Mouse (Mus musculus): ENCODE results near the gene Lemd1.
"Not testable (repeated sequence)": the region's sequence is repeated elsewhere in the genome, so short reads cannot be mapped to it uniquely, and the experiment has no call there.

Lemd1 gene

GRCm38 (mm10) chr1:132245010-132245409, 53.8 kb downstream of the Lemd1 start:
- in situ Hi-C loops (cut with MboI, MseI): no loop called here

- in situ Hi-C loops (cut with MboI, MseI): no loop called here
These were observed 54.9 kb downstream of the Lemd1 start for GRCm38 (mm10) chr1:132246137-132246536.

GRCm38 (mm10) chr1:132246641-132247040, 55.4 kb downstream of the Lemd1 start:
- in situ Hi-C loops (cut with MboI, MseI): no loop called here

GRCm38 (mm10) chr1:132254467-132254866, 63.2 kb downstream of the Lemd1 start:
- in situ Hi-C loops (cut with MboI, MseI): no loop called here

GRCm38 (mm10) chr1:132260331-132260730, 69.1 kb downstream of the Lemd1 start:
- in situ Hi-C loops (cut with MboI, MseI): no loop called here

- in situ Hi-C loops (cut with MboI, MseI): no loop called here
These were observed 69.8 kb downstream of the Lemd1 start for GRCm38 (mm10) chr1:132261058-132261457.

- in situ Hi-C loops (cut with MboI, MseI): no loop called here
These were observed 72.4 kb downstream of the Lemd1 start for GRCm38 (mm10) chr1:132263618-132264017.

GRCm38 (mm10) chr1:132264577-132264976, 73.3 kb downstream of the Lemd1 start:
- in situ Hi-C loops (cut with MboI, MseI): no loop called here

- in situ Hi-C loops (cut with MboI, MseI): no loop called here
These were observed 74.1 kb downstream of the Lemd1 start for GRCm38 (mm10) chr1:132265211-132265859.

GRCm38 (mm10) chr1:132265936-132266335, 74.7 kb downstream of the Lemd1 start:
- in situ Hi-C loops (cut with MboI, MseI): no loop called here

- in situ Hi-C loops (cut with MboI, MseI): no loop called here
These were observed 75.7 kb downstream of the Lemd1 start for GRCm38 (mm10) chr1:132266791-132267557.

GRCm38 (mm10) chr1:132267959-132268358, 76.7 kb downstream of the Lemd1 start:
- in situ Hi-C loops (cut with MboI, MseI): no loop called here

- in situ Hi-C loops (cut with MboI, MseI): no loop called here
These were observed 77.3 kb downstream of the Lemd1 start for GRCm38 (mm10) chr1:132268418-132269060.

- in situ Hi-C loops (cut with MboI, MseI): no loop called here
These were observed 80.0 kb downstream of the Lemd1 start for GRCm38 (mm10) chr1:132271237-132271636.

- in situ Hi-C loops (cut with MboI, MseI): no loop called here
These were observed 85.5 kb downstream of the Lemd1 start for GRCm38 (mm10) chr1:132276694-132277093.

GRCm38 (mm10) chr1:132277124-132277523, 85.9 kb downstream of the Lemd1 start:
- in situ Hi-C loops (cut with MboI, MseI): no loop called here

GRCm38 (mm10) chr1:132280636-132281035, 89.4 kb downstream of the Lemd1 start:
- in situ Hi-C loops (cut with MboI, MseI): not testable (repeated sequence)

GRCm38 (mm10) chr1:132281523-132282176, 90.4 kb downstream of the Lemd1 start:
- in situ Hi-C loops (cut with MboI, MseI): no loop called here

GRCm38 (mm10) chr1:132282177-132282536, 90.9 kb downstream of the Lemd1 start:
- in situ Hi-C loops (cut with MboI, MseI): no loop called here

GRCm38 (mm10) chr1:132283018-132283417, 91.8 kb downstream of the Lemd1 start:
- in situ Hi-C loops (cut with MboI, MseI): no loop called here

- in situ Hi-C loops (cut with MboI, MseI): no loop called here
These were observed 95.5 kb downstream of the Lemd1 start for GRCm38 (mm10) chr1:132286735-132287134.

- in situ Hi-C loops (cut with MboI, MseI): no loop called here
These were observed 96.2 kb downstream of the Lemd1 start for GRCm38 (mm10) chr1:132287445-132287844.

Data from regulatory T cell (primary cell).